Mouse (Mus musculus) midbrain, embryonic 13.5 days (tissue): ENCODE results near the gene Slc2a1. TPM values are rescaled to one million over a fixed set of nuclear protein-coding genes. Genes with fewer than 3 reads are reported as not detected.

ENCODE experiments used
- ATAC-seq: fragments of 200-750 bp; cut with Nextera tagmentation; 2 replicates; pipeline ENCODE4 v1.8.0; 2017; ENCODE audit warnings: mild to moderate bottlenecking, moderate TSS enrichment, moderate library complexity
- H3K27ac ChIP-seq: fragments of 300-500 bp; sonication (generic); 2 replicates; pipeline ENCODE4 v1.5.1; 2015; ENCODE audit warnings: inconsistent platforms, mild to moderate bottlenecking, moderate library complexity
- H3K27me3 ChIP-seq: fragments of 300-500 bp; sonication (generic); 2 replicates; pipeline ENCODE4 v1.6.1; 2015; ENCODE audit warnings: mild to moderate bottlenecking, inconsistent platforms
- H3K36me3 ChIP-seq: fragments of 300-500 bp; sonication (generic); 2 replicates; pipeline ENCODE4 v1.6.1; 2015; ENCODE audit warnings: mild to moderate bottlenecking, inconsistent platforms
- H3K4me1 ChIP-seq: fragments of 300-500 bp; sonication (generic); replicated peaks from 2 replicates; pipeline ENCODE4 v1.6.1; 2015; ENCODE audit warnings: inconsistent platforms
- H3K4me2 ChIP-seq: fragments of 300-500 bp; sonication (generic); replicated peaks from 2 replicates; pipeline ENCODE4 v1.6.1; 2015; ENCODE audit warnings: moderate library complexity, mild to moderate bottlenecking, inconsistent platforms
- H3K4me3 ChIP-seq: fragments of 300-500 bp; sonication (generic); replicated peaks from 2 replicates; pipeline ENCODE4 v1.5.1; 2015; ENCODE audit warnings: mild to moderate bottlenecking, inconsistent platforms
- H3K9ac ChIP-seq: fragments of 300-500 bp; sonication (generic); replicated peaks from 2 replicates; pipeline ENCODE4 v1.6.1; 2015; ENCODE audit warnings: mild to moderate bottlenecking, inconsistent platforms
- H3K9me3 ChIP-seq: fragments of 300-500 bp; sonication (generic); 2 replicates; pipeline ENCODE4 v1.6.1; 2016; ENCODE audit warnings: mild to moderate bottlenecking, inconsistent platforms
- WGBS: fragments of 180-500 bp; shearing (Covaris S2); methylation state at CpG from one replicate; pipeline ENCODE4 v1.1.7; 2015; 5-methylcytosine and 5-hydroxymethylcytosine counted together
- polyA plus RNA-seq: library from polyadenylated mRNA; unstranded; fragments of >200 nt; fragmentation: Nextera tagmentation; extraction: Ambion mirVana; gene quantifications from 2 replicates; pipeline ENCODE4 v1.2.1, GENCODE M21; 2015

The Slc2a1 gene
- polyA plus RNA-seq, 1 experiment from 2014 or later, result 104 TPM

GRCm38 (mm10) chr4:119119354-119119753, 10.8 kb downstream of the Slc2a1 start:
- ATAC-seq, result no peak
- WGBS, result 73% methylated on average over 5 of the region's 5 CpGs
- no peak overlapping the region for H3K4me2 ChIP-seq

GRCm38 (mm10) chr4:119120095-119120494, 11.6 kb downstream of the Slc2a1 start:
- Histone ChIP-seq H3K4me1 (0 out of 2 replicates have a peak, but pooled peaks cover 4% of the 10 kb centered on the region), H3K27me3 (no peaks in the 10 kb centered on the region), H3K9ac (no peak overlapping the region), H3K4me3 (no peak overlapping the region), H3K36me3 (peaks cover 42% of the 10 kb centered on the region), H3K9me3 (no peaks in the 10 kb centered on the region), H3K27ac (no peak overlapping the region), H3K4me2 (no peak overlapping the region)
- WGBS, result 86% methylated on average over 6 of the region's 6 CpGs
- ATAC-seq, result no peak

More at GRCm38 (mm10) chr4:119119354-119119753, 10.8 kb downstream of the Slc2a1 start:
- H3K27ac ChIP-seq, result no peak overlapping the region
- no peak overlapping the region for H3K9ac ChIP-seq
- H3K9me3 ChIP-seq, result no peaks in the 10 kb centered on the region
- peaks cover 37% of the 10 kb centered on the region for H3K36me3 ChIP-seq
- H3K27me3 ChIP-seq, result no peaks in the 10 kb centered on the region
- H3K4me3 ChIP-seq, result no peak overlapping the region
- 0 out of 2 replicates have a peak, but pooled peaks cover 4% of the 10 kb centered on the region for H3K4me1 ChIP-seq

GRCm38 (mm10) chr4:119121249-119121648, 12.7 kb downstream of the Slc2a1 start:
- Histone ChIP-seq H3K9me3 (no peaks in the 10 kb centered on the region), H3K27me3 (no peaks in the 10 kb centered on the region), H3K36me3 (peaks cover 46% of the 10 kb centered on the region), H3K9ac (no peak overlapping the region), H3K4me3 (no peak overlapping the region), H3K27ac (no peak overlapping the region), H3K4me2 (no peak overlapping the region), H3K4me1 (no peaks in the 10 kb centered on the region)
- 58% methylated on average over 4 of the region's 4 CpGs for WGBS
- ATAC-seq, result no peak

- Histone ChIP-seq H3K36me3 (peaks cover 64% of the 10 kb centered on the region), H3K9ac (no peak overlapping the region)
- 81% methylated on average over 2 of the region's 2 CpGs for WGBS
Measured at GRCm38 (mm10) chr4:119124771-119125273, 16.3 kb downstream of the Slc2a1 start.

GRCm38 (mm10) chr4:119125577-119126270, 17.2 kb downstream of the Slc2a1 start:
- no peaks in the 10 kb centered on the region for H3K4me1 ChIP-seq
- H3K9ac ChIP-seq, result no peak overlapping the region
- no peak overlapping the region for H3K4me2 ChIP-seq
- no peak overlapping the region for H3K27ac ChIP-seq
- H3K27me3 ChIP-seq, result no peaks in the 10 kb centered on the region
- H3K36me3 ChIP-seq, result peaks cover 60% of the 10 kb centered on the region
- H3K4me3 ChIP-seq, result no peak overlapping the region
- no peak for ATAC-seq
- H3K9me3 ChIP-seq, result no peaks in the 10 kb centered on the region
- WGBS, result 85% methylated on average over 9 of the region's 9 CpGs

More at GRCm38 (mm10) chr4:119124771-119125273, 16.3 kb downstream of the Slc2a1 start:
- Histone ChIP-seq H3K4me1 (no peaks in the 10 kb centered on the region), H3K4me3 (no peak overlapping the region), H3K4me2 (no peak overlapping the region), H3K27ac (no peak overlapping the region), H3K27me3 (no peaks in the 10 kb centered on the region), H3K9me3 (no peaks in the 10 kb centered on the region)
- no peak for ATAC-seq

GRCm38 (mm10) chr4:119127229-119127628, 18.7 kb downstream of the Slc2a1 start:
- no peak for ATAC-seq
- H3K36me3 ChIP-seq, result peaks cover 56% of the 10 kb centered on the region

GRCm38 (mm10) chr4:119128547-119128946, 20.0 kb downstream of the Slc2a1 start:
- Histone ChIP-seq H3K9ac (peak overlapping the region; percentile 25; the same call in 1 of the 2 replicates), H3K4me1 (no peaks in the 10 kb centered on the region), H3K4me3 (no peak overlapping the region), H3K4me2 (no peak overlapping the region), H3K36me3 (peaks cover 57% of the 10 kb centered on the region), H3K9me3 (no peaks in the 10 kb centered on the region), H3K27me3 (no peaks in the 10 kb centered on the region), H3K27ac (no peak overlapping the region)
- no peak for ATAC-seq
- WGBS, result 83% methylated on average over 7 of the region's 7 CpGs

More at GRCm38 (mm10) chr4:119127229-119127628, 18.7 kb downstream of the Slc2a1 start:
- whole genome bisulfite sequencing, result 80% methylated on average over 6 of the region's 6 CpGs
- Histone ChIP-seq H3K4me3 (no peak overlapping the region), H3K4me2 (no peak overlapping the region), H3K27me3 (no peaks in the 10 kb centered on the region), H3K9ac (no peak overlapping the region), H3K4me1 (no peaks in the 10 kb centered on the region), H3K9me3 (no peaks in the 10 kb centered on the region), H3K27ac (no peak overlapping the region)

- no peak for ATAC-seq
- Histone ChIP-seq H3K4me2 (no peak overlapping the region), H3K27me3 (no peaks in the 10 kb centered on the region), H3K4me1 (no peaks in the 10 kb centered on the region), H3K36me3 (peaks cover 57% of the 10 kb centered on the region), H3K27ac (no peak overlapping the region), H3K9ac (no peak overlapping the region), H3K4me3 (no peak overlapping the region), H3K9me3 (no peaks in the 10 kb centered on the region)
- WGBS, result 100% methylated on average over 1 of the region's 1 CpGs
Measured at GRCm38 (mm10) chr4:119129096-119129495, 20.6 kb downstream of the Slc2a1 start.

- no peak for ATAC-seq
- no peak overlapping the region for H3K4me2 ChIP-seq
- no peak overlapping the region for H3K9ac ChIP-seq
- H3K36me3 ChIP-seq, result peaks cover 67% of the 10 kb centered on the region
- 87% methylated on average over 8 of the region's 8 CpGs for WGBS
- no peak overlapping the region for H3K27ac ChIP-seq
- no peaks in the 10 kb centered on the region for H3K27me3 ChIP-seq
- H3K4me1 ChIP-seq, result no peaks in the 10 kb centered on the region
- no peaks in the 10 kb centered on the region for H3K9me3 ChIP-seq
- H3K4me3 ChIP-seq, result no peak overlapping the region
Measured at GRCm38 (mm10) chr4:119131189-119131910, 22.8 kb downstream of the Slc2a1 start.

GRCm38 (mm10) chr4:119133306-119133705, 24.8 kb downstream of the Slc2a1 start:
- H3K27ac ChIP-seq, result no peak overlapping the region
- no peak overlapping the region for H3K4me3 ChIP-seq
- WGBS, result 88% methylated on average over 13 of the region's 13 CpGs
- H3K9ac ChIP-seq, result no peak overlapping the region
- peaks cover 62% of the 10 kb centered on the region for H3K36me3 ChIP-seq
- H3K4me2 ChIP-seq, result no peak overlapping the region
- no peak for ATAC-seq
- H3K4me1 ChIP-seq, result peaks cover 9% of the 10 kb centered on the region
- no peaks in the 10 kb centered on the region for H3K27me3 ChIP-seq
- H3K9me3 ChIP-seq, result no peaks in the 10 kb centered on the region

GRCm38 (mm10) chr4:119133860-119134259, 25.3 kb downstream of the Slc2a1 start:
- WGBS, result 92% methylated on average over 13 of the region's 13 CpGs
- no peaks in the 10 kb centered on the region for H3K9me3 ChIP-seq
- peaks cover 59% of the 10 kb centered on the region for H3K36me3 ChIP-seq
- no peak overlapping the region for H3K4me2 ChIP-seq
- no peak overlapping the region for H3K4me3 ChIP-seq
- H3K4me1 ChIP-seq, result peaks cover 14% of the 10 kb centered on the region
- ATAC-seq, result no peak
- no peak overlapping the region for H3K27ac ChIP-seq
- H3K27me3 ChIP-seq, result no peaks in the 10 kb centered on the region
- no peak overlapping the region for H3K9ac ChIP-seq

- H3K9me3 ChIP-seq, result no peaks in the 10 kb centered on the region
- no peak for ATAC-seq
- H3K36me3 ChIP-seq, result peaks cover 46% of the 10 kb centered on the region
- H3K4me2 ChIP-seq, result no peak overlapping the region
- no peaks in the 10 kb centered on the region for H3K27me3 ChIP-seq
- 0 out of 2 replicates have a peak overlapping the region, but pooled peaks have one; percentile 57 for H3K9ac ChIP-seq
- H3K4me1 ChIP-seq, result peaks cover 16% of the 10 kb centered on the region
- WGBS, result 67% methylated on average over 8 of the region's 8 CpGs
- peak overlapping the region; percentile 12; the same call in 1 of the 2 replicates for H3K27ac ChIP-seq
- no peak overlapping the region for H3K4me3 ChIP-seq
Measured at GRCm38 (mm10) chr4:119137313-119137712, 28.8 kb downstream of the Slc2a1 start.
